Mouse (Mus musculus): ENCODE results near the gene Ggcx.
"Not testable (repeated sequence)": the region's sequence is repeated elsewhere in the genome, so short reads cannot be mapped to it uniquely, and the experiment has no call there.

Gene Ggcx

GRCm38 (mm10) chr6:72430989-72431921, 17.1 kb downstream of the Ggcx start:
- Histone ChIP-seq H3K27me3 (ENCODE audit: control insufficient read depth, insufficient read depth, low read length, poor library complexity, severe bottlenecking) (no peaks in the 10 kb centered on the region), H3K36me3 (ENCODE audit: control insufficient read depth, insufficient read depth, low read length, poor library complexity, severe bottlenecking) (peaks cover 9% of the 10 kb centered on the region)
- no peak for DNase-seq (ENCODE audit: low read depth, low spot score)

GRCm38 (mm10) chr6:72432153-72432552, 18.0 kb downstream of the Ggcx start:
- Histone ChIP-seq H3K27me3 (ENCODE audit: control insufficient read depth, insufficient read depth, low read length, poor library complexity, severe bottlenecking) (no peaks in the 10 kb centered on the region), H3K36me3 (ENCODE audit: control insufficient read depth, insufficient read depth, low read length, poor library complexity, severe bottlenecking) (peaks cover 9% of the 10 kb centered on the region)
- DNase-seq (ENCODE audit: low read depth, low spot score): no peak

- H3K27me3 ChIP-seq (ENCODE audit: control insufficient read depth, insufficient read depth, low read length, poor library complexity, severe bottlenecking): no peaks in the 10 kb centered on the region
- H3K36me3 ChIP-seq (ENCODE audit: control insufficient read depth, insufficient read depth, low read length, poor library complexity, severe bottlenecking): peaks cover 6% of the 10 kb centered on the region
- DNase-seq (ENCODE audit: low read depth, low spot score): no peak
These were observed 24.1 kb downstream of the Ggcx start for GRCm38 (mm10) chr6:72438226-72438625.

GRCm38 (mm10) chr6:72438862-72439354, 24.8 kb downstream of the Ggcx start:
- H3K27me3 ChIP-seq (ENCODE audit: control insufficient read depth, insufficient read depth, low read length, poor library complexity, severe bottlenecking): no peaks in the 10 kb centered on the region
- peak; percentile 91 for DNase-seq (ENCODE audit: low read depth, low spot score)
- peaks cover 6% of the 10 kb centered on the region for H3K36me3 ChIP-seq (ENCODE audit: control insufficient read depth, insufficient read depth, low read length, poor library complexity, severe bottlenecking)

- peaks cover 4% of the 10 kb centered on the region for H3K36me3 ChIP-seq (ENCODE audit: control insufficient read depth, insufficient read depth, low read length, poor library complexity, severe bottlenecking)
- DNase-seq (ENCODE audit: low read depth, low spot score): peak; percentile 93
- no peaks in the 10 kb centered on the region for H3K27me3 ChIP-seq (ENCODE audit: control insufficient read depth, insufficient read depth, low read length, poor library complexity, severe bottlenecking)
These were observed 25.5 kb downstream of the Ggcx start, which contains the start of gene Mat2a for GRCm38 (mm10) chr6:72439355-72440185. Gene Mat2a (minus strand): TSS chr6:72439558.

DNA sequence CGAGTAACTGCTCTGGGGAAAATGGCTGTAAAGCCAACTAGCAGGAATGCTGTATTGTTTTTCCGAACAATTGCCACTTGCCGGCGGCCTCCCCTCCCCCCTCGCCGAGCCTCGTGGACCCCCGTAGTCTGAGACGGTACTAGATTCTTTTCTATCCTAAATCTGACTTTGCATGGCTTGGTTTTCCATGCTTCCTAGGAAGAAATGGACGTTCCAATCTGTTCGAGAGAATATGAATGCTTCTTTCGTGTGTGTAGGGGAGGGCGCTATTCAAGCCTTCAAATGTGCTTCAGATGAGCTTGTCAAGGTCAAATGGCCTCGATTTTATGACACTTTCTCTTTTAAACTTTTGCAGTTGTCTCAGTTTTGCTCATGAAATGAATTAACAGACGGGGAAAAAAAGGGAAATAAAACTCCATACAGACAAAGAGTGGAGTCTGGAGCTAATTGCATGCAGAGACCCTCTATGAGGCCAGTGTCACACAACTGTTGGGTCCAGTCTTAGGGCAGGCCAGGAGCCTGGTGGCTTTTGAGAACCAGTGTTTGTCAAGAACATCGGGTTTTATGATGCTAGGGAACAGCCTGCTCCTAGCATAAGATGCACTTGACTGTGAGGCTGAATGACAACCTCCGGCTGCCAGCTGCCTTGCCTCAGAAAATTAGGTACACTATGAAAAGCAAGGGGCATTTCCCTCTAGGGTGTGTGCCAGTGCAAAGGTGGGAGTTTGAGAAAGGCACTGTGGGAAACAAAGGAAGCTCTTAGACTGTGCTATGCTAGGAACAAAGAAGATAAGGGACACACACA, 26.3 kb downstream of the Ggcx start:
- H3K27me3 ChIP-seq (ENCODE audit: control insufficient read depth, insufficient read depth, low read length, poor library complexity, severe bottlenecking): no peaks in the 10 kb centered on the region
- H3K36me3 ChIP-seq (ENCODE audit: control insufficient read depth, insufficient read depth, low read length, poor library complexity, severe bottlenecking): peaks cover under 1% of the 10 kb centered on the region; the same call in 1 of the 2 replicates
- no peak for DNase-seq (ENCODE audit: low read depth, low spot score)

GRCm38 (mm10) chr6:72442921-72443604, 29.0 kb downstream of the Ggcx start:
- no peaks in the 10 kb centered on the region for H3K36me3 ChIP-seq (ENCODE audit: control insufficient read depth, insufficient read depth, low read length, poor library complexity, severe bottlenecking)
- no peaks in the 10 kb centered on the region for H3K27me3 ChIP-seq (ENCODE audit: control insufficient read depth, insufficient read depth, low read length, poor library complexity, severe bottlenecking)
- no peak for DNase-seq (ENCODE audit: low read depth, low spot score)

- DNase-seq (ENCODE audit: low read depth, low spot score): no peak
- no peaks in the 10 kb centered on the region for H3K36me3 ChIP-seq (ENCODE audit: control insufficient read depth, insufficient read depth, low read length, poor library complexity, severe bottlenecking)
- no peaks in the 10 kb centered on the region for H3K27me3 ChIP-seq (ENCODE audit: control insufficient read depth, insufficient read depth, low read length, poor library complexity, severe bottlenecking)
These were observed 30.9 kb downstream of the Ggcx start for GRCm38 (mm10) chr6:72445011-72445410.

DNA sequence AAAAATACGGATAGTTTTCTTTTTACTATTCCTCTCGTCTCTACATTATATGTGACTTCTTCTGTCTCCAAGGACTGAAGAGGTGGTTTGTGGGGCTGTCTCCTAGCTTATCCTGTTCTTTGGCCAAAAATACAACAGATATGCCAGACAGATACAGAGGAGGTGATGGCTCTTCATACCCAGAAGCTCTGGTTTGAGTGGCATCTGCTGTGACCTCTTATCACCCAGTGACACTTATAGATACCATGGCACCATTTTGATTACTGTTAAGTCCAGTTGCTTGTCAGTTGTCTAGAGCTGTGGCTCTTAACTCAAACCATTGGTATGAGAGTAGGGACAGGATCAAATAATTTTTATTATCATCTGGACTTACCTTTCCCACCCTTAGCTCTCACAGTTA, 33.4 kb downstream of the Ggcx start:
- Histone ChIP-seq H3K27me3 (ENCODE audit: control insufficient read depth, insufficient read depth, low read length, poor library complexity, severe bottlenecking) (no peaks in the 10 kb centered on the region), H3K36me3 (ENCODE audit: control insufficient read depth, insufficient read depth, low read length, poor library complexity, severe bottlenecking) (no peaks in the 10 kb centered on the region)
- no peak for DNase-seq (ENCODE audit: low read depth, low spot score)

DNA sequence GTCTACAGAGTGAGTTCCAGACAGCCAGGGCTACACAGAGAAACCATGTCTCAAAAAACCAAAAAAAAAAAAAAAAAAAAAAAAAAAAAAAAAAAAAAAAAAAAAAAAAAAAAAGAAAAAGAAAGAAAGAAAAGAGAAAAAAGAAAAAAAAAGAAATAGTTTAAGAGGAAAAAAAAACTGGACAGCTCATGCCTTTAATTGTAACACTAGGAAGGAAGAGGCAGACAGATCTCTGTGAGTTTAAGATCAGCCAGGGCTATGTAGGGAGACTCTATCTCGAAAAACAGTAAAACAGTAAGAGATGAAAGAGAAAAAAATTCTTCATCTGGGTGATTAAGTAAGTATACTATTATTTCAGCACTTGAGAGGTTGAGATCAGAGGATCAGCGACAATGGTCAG, 37.7 kb downstream of the Ggcx start:
- not testable (repeated sequence) for DNase-seq (ENCODE audit: low read depth, low spot score); H3K36me3 ChIP-seq (ENCODE audit: control insufficient read depth, insufficient read depth, low read length, poor library complexity, severe bottlenecking); H3K27me3 ChIP-seq (ENCODE audit: control insufficient read depth, insufficient read depth, low read length, poor library complexity, severe bottlenecking)

DNA sequence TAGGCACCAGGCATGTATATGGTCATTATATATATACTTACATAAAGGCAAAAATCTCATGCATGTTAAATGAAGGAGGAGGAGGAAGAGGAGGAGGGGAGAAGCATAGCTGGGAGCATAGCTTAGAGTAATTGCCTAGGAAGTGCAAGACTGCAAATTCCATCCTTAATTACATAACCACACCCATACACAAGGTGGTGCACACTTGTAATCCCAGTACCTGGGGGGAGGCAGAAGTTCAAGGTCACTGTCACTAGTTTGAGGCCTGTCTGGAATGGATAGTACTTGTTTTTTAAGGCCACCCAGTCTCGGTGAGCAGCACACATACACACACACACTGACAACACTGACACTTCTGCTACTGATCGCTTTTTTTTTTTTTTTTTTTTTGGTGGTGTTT, 38.2 kb downstream of the Ggcx start:
- H3K27me3 ChIP-seq (ENCODE audit: control insufficient read depth, insufficient read depth, low read length, poor library complexity, severe bottlenecking): no peaks in the 10 kb centered on the region
- no peaks in the 10 kb centered on the region for H3K36me3 ChIP-seq (ENCODE audit: control insufficient read depth, insufficient read depth, low read length, poor library complexity, severe bottlenecking)
- DNase-seq (ENCODE audit: low read depth, low spot score): no peak

DNA sequence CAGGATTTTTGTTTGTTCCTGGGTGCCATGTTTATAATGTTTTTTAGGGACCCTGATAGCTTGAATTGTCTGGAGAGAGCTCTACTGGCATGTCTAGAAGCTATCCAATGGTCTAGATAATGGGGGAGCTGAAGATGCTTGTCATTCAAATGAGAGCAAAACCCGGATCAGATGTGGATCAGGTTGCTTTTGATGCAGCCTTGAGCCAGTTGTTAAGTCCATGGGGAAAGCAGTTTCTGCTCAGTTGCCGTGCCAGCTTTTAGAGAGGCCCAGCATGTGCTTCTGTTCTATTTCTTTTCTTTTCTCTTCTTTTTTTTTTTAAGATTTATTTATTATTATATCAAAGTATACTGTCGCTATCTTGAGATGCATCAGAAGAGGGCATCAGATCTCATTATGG, 39.5 kb downstream of the Ggcx start:
- no peak for DNase-seq (ENCODE audit: low read depth, low spot score)
- H3K36me3 ChIP-seq (ENCODE audit: control insufficient read depth, insufficient read depth, low read length, poor library complexity, severe bottlenecking): no peaks in the 10 kb centered on the region
- H3K27me3 ChIP-seq (ENCODE audit: control insufficient read depth, insufficient read depth, low read length, poor library complexity, severe bottlenecking): no peaks in the 10 kb centered on the region

GRCm38 (mm10) chr6:72454072-72454746, 40.1 kb downstream of the Ggcx start:
- Histone ChIP-seq H3K36me3 (ENCODE audit: control insufficient read depth, insufficient read depth, low read length, poor library complexity, severe bottlenecking) (no peaks in the 10 kb centered on the region), H3K27me3 (ENCODE audit: control insufficient read depth, insufficient read depth, low read length, poor library complexity, severe bottlenecking) (no peaks in the 10 kb centered on the region)
- no peak for DNase-seq (ENCODE audit: low read depth, low spot score)

All from splenic B cell, adult 2 months (primary cell).